Mouse (Mus musculus) kidney, postnatal 36 days (tissue): Measurements from ENCODE around the gene Mybph.

Source experiments
- DNase-seq, 2 experiments: peaks; one replicate each; pipeline ENCODE4 v3.0.0; 2021 to 2022; ENCODE audit warnings: mixed read lengths in 2 of 2

Gene Mybph

DNA sequence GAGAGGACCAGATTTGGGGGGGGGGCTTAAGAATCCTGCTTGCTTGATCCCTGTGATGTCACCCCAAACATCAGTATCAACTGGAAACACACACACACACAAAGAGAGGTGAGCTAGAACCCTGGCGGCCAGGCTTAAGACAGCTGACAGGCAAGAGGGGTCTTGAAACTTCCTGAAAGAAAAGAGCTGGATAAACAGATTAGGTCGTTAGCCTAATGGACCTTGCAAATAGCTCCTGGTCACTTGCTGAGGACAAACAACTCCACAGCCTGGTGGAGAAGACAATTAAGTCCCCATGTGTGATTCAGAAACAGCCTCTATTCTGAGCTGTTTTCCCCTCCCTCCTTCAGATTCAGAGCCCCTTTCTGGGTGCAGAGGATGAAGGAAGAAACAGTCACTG lies 18.4 kb downstream of the Mybph start:
- DNase-seq: no peak

DNA sequence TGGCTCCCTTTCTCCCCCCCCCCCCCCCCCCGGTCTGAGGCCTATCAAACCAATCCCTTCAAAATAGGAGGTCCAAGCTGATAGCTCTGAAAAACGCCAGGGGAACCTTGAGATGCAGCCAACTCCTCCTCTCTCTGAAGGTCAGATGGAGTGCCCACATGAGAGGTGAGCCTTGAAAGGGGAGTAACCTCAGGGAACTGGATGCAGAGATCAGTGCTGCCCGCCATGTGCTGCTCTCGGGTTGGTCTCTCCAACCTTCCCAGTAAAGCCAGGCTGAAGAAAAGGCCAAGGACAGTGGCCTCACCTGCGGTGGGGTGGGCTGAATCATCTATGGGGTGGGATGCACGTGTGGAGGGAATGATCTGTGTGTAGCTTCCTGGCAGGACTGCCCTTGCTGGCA lies 19.1 kb downstream of the Mybph start:
- DNase-seq: no peak

DNA sequence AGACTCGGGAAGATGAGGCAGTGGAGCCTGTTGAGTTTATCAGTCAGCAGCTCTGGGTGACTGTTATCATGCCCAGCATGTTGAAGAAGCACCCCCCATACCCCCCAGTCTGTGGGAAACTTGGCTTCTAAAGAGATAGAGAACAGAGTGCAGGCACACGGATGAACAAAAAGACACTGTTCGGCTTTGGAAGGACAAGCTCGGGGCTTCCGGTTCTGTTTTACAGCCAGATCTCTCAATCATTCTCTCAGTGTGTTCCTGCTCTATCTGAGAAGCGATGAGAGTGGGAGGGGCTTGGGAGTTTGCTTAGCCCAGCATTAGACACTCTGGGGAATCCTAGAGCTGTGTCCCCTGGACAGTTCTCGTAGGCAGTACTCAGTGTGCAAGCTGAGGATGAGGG lies 20.2 kb downstream of the Mybph start:
- no peak for DNase-seq

DNA sequence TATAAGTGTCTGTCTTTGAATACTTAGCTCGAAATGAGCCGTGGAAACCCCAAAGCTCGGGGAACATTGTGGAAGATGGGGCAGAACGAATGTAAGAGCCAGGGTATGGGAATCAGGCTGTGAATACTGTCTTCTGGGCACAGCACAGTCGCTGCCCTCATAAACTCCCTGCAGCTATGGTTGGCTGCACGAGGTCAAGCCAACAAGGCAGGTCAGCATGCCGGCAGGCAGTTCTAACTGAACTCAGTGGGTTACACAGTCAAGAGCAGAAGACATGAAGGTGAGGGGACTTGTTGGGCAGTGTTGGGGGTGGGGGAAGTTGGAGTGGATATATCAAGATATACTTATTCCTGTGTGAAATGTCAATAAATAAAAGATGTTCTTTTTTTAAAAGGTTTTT lies 21.8 kb downstream of the Mybph start:
- peak; percentile 49 for DNase-seq

DNA sequence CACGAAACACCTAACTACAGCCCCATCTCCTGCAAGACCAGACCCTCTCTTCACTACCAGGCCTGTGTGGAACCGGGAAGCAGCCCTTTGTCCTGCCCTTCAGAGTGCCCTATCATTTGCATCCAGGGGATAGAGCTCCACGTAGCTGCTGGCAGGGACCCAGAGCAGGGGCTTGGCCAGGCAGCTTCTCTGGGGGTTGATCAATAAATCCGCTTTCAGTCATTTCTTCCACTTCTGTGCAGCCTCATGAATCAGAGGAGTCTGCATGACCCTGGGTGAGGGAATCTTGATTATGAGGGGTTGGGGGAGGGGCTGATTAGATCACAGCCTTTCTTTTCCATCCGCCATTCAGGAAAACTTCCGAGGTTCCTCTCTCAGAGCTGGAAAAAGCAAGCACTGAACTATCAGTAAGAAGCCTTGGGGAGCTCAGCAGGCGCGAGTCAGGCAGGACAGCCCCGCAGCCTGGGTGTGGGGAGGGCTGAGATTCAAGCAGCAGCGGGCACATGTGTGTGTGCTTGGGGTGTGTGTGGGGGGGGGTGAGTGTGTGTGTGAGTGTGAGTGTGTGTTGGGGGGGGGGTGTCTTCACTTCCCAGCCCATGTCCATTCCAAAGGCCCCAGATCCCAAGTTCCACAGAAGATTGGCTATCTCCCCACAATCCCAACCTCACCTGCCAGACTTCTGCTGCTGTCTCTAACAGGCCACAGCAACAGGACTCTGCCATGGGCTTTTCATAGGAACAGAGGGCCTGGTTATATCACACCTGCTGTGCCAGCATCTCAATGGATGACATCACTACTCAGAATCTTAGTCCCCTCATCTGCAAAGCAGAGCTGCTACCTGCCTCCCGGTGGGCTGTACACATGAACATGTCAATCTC lies 22.7 kb downstream of the Mybph start:
- DNase-seq: no peak

DNA sequence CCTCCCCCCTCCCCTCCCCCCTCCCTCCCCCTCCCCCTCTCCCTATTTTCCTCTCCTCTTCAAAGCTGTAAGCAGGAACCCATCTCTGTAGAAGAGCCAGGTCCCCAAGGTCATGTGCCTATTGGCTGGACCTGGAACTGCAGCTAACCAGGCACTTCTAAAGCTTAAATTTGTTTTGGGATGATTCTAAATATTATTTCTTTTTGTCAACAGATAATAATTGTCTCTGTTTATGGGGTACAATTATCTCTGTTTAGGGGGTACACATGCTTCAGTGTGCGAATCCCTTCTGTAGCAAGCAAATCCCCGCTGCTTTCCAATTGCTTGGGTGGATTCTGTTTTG lies 23.4 kb downstream of the Mybph start:
- no peak for DNase-seq

DNA sequence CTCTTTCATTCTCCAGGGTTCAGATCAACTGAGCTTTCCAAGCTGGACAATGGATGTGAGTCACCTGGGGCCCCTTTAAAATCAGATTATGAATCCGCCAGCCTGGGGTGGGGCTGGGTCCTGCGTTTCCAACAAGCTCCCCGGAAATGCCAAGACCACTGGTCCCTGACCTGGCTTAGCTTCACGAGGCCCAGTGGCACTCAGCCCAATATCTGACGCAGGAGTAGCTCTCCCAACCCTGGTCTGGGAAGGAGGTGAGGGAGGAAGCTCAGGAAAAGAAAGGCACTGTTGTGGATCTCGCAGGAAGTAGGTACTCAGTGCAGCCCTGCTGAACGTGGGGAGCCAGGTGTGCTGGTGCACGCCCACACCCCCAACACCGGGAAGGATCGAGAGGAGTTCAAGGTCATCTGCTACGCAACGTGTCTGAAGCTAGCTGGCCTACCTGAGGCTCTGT lies 23.8 kb downstream of the Mybph start:
- DNase-seq: peak; percentile 52 to 61

DNA sequence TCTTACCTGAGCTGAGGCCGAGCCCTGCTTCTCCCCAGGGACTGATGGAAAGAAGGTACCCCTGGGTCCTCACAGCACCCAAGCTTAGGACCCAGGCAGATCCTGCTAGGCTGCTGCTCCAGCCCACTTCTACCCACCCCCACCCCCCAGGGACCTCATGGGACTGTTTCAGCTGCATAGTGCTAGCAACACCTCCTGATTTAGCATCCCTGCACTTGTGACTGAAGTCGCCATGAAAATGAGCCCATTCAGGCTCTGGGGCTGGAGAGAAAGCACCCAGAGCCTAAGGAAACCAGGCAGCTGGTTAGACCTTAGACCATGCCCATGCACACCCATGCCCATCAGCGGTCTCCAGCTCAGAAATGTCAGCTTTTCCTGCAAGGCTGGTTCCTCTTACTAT lies 24.7 kb downstream of the Mybph start:
- no peak for DNase-seq

DNA sequence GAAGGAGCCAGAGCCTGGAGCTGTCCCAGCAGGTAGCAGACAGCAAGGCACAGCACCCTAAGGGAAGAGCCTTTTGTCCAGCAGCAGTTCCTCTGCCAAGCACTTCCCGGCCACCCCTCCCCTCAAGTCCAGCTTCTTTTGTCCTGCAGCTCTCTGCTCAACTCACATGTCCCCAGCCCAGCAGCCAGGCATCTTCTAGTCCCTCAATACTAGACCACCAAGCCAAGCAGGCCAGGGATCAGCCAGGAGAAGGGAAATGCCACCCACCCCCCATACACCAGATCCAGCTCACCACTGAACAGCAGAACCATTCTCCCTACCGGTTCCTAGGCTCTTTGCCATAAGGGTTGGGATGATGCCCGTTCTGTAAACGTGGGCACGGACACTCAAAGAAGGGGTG lies 26.4 kb downstream of the Mybph start:
- no peak for DNase-seq

DNA sequence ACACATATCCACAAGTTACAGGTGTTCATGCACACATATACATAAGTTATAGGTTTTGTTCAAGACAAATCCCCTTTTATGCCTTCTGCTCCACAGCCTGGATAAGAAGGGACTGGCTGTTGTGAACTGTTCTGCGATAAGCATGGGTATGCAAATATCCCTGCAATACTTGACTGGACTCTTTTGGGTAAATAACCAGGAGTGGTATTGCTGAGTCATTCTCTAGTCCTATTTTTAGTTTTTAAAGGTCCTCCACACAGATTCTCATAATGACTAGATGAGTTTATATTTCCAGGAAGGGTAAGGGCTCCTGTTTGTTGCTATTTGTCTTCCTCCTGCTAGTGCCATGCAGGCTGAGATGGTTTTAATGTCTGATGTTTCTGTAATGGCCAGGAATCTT lies 27.9 kb downstream of the Mybph start:
- no peak for DNase-seq

DNA sequence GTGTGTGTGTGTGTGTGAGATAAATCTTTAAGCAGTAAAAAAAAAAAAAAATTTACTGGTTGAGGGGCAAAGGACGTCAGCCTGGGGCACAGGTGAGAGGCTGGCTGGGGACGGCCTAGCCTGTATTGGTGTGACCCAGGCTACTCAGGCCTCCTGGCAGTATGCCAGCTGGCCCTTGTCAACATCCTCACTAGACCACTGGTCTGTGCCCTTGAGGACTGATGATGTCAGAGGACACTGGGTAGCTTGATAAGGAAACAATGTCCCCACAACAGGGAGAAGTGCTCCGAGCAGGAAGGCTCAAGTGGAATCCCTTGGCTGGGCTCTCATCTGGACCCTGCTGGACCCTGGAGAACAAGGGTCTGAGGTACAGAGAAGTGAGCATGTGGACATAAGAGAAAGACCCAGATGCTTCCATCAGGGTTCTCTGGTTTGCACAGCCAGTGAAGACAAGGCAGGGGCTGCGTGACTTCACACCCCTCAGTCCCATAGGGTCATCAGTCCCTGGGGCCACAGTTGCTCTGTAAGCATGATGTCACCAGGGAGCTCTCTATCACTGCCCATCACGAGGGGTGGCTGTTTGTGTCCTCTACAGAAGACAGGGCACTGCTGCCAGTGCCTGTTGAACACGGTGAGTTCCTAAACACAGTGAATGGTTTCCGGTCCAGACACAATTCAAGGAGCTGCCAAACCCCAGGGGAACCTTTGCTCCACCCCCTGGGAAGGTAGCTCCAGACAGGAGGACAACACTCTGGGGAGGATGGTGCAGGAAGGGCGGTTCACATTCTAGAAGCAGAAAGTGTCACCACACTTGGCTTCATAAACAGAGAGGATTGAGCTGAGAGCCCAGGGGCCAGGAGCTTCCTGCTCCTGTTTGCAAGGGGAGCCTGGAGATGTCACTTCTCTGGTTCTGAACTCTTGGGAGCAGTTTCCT lies 29.1 kb downstream of the Mybph start:
- DNase-seq: peak; percentile 76 to 82

DNA sequence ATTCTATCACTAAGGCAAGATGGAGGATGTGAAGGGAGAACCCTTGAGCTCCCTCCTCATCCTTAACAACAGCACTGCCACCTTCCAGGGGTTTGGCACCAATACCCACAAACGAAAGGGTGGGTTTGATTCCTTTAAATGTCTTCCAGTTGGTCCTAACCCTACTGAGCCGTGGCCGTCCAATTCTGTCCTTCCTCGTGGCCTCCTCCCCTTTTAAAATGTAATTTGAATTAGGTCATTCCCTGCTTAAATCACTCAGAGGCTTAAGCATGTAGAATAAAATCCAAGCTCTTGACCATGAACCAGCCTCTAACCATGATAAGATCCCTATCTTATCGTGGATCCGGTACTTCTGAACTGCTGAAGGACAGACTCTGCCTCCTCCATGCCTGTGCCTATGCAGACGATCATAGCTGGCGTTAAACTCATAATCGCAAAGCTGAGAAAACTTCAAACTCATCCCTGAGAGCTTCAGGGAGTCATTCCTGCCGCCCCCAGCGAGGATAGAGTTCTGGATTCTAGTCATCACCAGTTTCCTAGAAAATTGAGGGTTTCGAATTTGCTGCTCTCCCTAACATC lies 31.5 kb downstream of the Mybph start:
- no peak for DNase-seq

DNA sequence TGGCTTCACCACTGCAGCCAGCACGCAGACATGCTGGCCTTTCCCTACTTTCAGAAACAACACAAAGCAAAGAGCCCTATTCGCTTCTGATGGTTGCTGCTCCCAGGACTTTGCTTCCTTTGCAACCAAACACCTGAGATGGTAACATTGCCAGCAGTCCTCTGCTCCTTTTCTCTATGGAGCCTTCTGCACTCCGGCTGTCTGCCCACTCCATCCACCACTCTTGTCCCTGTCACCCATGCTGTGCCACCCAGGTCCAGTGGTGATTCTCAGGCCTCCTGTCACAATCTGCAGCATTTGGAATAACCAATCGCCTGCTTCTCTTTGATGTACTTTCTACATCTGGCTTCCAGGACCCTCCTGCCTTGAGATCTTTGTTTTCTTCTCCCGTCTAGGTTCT lies 32.1 kb downstream of the Mybph start:
- DNase-seq: no peak

DNA sequence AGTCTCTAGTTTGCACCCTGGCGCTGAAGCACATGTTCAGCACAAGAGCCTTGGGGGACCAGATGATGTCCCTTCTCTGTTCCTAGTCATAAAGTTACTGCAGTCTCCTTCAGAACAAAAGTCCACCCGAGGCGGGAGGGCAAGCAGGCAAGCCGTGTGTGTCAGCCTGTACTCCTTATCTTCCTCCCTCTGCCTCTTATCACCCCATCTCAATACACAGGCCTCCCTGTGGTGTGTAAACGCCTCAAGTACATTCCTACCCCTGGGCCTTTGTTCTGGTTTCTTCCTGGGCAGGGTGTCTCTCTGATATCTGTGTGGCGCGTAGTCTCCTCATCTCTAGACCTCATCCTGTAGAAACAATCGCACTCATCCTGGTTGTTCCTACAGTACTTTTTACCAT lies 33.5 kb downstream of the Mybph start:
- DNase-seq: no peak

DNA sequence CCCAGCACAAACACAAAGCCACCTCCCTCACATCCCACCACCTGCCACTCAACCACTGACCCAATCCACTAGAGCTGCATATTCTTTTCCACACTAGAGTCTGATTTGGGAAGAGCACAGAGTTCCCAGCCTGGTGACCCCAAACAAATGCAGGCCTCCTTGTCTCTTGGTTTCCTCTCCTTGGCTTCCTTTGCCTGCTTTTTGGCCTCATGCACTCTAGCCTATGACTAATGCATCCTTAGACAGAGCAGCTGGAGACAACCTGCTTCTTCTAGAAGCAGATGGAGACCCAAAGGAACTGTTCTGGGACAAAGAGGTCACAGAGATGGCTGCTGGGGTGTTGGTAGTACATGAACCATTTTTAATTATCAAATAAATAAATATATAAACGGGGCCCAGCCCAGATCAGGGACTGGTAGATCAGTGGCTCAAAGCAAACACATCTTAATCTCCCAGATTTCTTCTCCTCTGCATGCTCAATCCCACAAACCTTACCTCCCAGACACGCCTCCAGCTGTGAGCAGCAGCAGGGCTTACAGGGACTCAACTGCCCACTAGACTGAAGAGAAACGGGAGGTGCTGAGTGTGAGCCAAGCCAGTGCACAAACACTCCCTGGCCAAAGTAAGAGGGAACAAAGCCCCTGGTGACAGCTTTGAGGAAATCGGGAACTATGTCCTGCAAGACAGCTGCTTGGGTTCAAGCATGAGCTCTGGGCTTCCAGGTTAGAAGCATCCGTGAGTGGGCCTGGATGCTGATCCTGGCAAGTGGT lies 36.7 kb downstream of the Mybph start:
- no peak for DNase-seq

DNA sequence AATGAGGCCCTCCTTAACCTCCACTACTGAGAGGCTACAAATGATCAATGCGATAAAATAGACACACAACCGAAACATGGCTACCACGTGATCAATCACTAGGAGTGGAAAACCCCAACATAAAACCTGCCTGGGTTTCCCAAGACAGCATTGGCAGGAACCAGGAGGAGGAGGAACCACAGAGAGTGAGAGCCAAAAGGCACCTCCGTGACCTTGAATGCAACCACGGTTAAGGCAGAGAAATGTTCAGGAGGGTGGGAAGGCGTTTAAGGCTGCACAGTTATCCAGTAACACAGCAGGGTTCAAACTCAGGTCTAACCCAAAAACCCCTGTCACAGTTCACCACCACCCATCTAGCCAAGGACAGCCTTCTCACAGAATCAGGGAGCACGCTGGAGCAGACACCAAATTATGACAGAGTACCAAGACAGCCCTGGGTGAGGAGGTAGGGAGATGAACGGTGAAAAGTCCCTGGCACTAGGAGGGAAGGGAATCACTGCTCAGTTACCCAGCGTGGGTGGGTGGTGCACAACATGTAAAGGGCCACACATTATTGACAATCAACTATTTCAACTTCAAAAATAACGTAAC lies 37.5 kb downstream of the Mybph start:
- no peak for DNase-seq

DNA sequence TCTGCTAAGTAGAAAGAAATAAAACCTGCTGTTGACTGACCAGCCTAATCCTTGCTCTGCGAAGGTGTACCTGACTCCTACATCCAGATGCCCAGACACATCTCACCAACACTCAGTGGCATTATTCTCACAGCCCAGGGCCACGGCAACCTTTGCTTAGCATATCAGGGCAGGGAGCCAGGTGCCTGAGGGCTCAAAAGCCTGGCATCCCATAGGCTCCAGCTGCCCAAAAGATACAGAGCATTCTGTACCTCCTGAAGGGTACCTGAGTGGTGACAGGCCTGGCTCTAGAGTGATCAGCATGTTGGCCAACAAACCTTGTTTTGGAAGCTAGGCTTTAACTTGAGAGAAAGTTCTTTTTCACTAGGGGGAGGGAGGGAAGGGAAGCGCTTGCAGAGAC lies 38.0 kb downstream of the Mybph start:
- DNase-seq: no peak

DNA sequence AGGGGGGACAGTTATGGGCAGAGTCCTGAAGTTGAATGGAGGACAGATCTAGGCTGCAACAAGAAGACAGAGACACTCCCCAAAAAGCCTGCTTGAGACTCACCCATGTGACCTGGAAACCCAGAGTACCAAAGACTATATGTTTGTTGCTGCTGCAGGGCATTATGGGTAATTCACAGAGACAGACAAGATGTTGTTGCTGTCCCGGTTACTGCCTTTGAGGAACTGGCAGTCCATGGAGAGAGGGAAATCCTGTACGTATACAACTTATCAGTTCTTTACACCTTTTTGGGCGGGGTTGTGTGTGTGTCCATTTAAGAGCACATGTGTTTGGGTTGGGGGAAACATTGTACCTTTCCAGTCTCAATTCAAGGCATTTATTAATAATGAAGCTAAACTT lies 38.4 kb downstream of the Mybph start:
- DNase-seq: no peak

DNA sequence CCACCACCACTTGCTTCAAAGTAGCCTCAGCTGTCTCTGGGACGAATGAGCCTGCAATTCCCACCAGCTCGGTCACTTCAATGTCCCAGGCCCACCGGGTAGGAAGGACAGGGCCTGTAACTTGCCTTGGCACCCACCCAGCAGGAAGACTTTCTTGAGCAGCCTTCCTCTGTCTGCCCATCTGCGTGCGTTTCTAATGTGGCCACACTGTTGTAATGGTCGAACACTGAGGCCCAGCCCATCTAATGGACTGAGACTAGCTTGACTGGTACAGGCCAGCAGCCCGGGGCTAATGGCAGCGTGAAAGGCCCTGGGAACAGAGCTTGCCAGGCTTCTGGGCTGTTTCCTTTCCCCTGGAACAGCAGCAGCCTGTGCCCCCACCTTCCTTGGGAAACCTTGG lies 39.1 kb downstream of the Mybph start:
- no peak for DNase-seq

DNA sequence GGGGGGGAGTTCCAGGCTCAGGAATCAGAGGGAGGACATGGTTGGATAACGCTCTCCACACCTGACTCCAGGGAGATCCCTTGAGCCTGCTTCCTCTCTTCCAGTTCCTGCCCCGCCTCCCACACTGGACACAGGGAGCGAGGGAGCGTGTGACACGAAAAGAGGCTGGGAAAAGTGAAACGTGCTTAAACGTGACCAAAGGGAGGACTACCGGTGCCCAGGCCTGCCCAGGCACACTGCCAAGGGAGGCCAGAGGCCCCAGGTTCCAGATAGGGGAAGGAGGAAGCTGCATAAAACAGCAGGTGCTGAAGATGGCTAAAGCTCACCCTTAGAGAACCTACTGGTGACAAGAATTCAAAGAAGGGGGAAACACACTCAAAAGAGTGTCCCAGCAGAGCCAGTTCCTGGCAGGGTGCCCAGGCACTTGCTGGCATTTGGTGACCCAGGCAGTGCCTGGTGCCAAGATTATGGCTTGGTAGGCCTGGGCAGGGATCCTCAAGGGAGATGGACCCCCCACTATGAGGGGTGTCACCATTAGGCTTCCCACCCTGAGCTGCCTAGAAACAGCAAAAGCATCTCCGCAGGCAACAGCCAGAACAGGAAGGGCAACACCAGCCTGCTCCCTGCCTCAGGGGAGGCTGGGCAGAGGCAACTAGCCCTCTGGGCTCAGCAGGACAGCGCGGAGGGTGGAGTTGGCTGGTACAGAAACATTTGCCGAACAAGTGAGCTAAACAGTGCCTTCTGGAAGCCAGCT lies 39.7 kb downstream of the Mybph start:
- DNase-seq: peak; percentile 37 to 61

DNA sequence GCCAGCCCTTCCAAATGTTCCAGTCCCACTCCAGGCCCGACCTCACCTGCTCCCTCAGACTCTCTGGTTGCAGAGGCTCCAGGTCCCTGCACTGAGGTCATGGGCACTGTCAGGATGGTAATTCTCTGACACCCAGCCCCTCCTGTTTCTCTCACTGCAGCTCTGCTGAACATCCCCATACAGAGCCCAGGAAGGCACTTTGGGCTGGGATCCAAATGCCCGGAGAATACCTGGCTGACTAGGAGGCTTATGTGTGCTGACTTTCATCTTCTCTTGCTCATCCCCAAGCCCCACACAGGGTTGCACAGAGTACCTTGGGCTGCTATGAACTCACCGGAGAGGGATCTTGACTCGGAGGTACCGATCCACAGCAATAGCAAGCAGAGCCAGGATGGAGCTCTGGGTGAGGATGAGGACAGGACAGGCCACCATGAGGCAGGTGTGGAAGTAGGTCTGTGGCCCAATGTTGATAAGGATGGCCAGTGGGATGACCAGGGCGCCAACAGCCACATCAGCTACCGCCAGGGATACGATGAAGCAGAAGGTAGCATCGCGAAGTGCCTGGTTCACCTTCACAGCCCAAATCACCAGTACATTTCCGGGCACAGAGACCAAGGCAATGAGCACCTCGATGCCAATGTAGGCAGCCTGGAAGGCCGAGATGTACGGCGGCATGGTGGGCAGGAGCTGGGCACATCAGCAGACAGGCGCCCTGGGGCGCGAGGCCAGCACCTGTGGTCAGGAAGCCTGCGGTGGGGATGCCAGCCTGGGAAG lies 40.6 kb downstream of the Mybph start:
- no peak for DNase-seq
